Mouse (Mus musculus): Measurements from ENCODE around the gene C1qa. TPM values are rescaled to one million over a fixed set of nuclear protein-coding genes. Genes with fewer than 3 reads are reported as not detected.

C1qa gene
- polyA plus RNA-seq, 1 experiment from 2014 or later: 47.5 TPM

- ATAC-seq (ENCODE audit: insufficient number of reproducible peaks, low FRiP score, low TSS enrichment, low read depth): no peak
- peaks cover 50% of the 10 kb centered on the region for H3K27me3 ChIP-seq
Measured at GRCm38 (mm10) chr4:136899154-136899553, 551 bp upstream of the C1qa start.

GRCm38 (mm10) chr4:136898084-136898598 is 462 bp downstream of the C1qa start:
- no peak overlapping the region for H3K4me2 ChIP-seq (replicated peaks)
- H3K9ac ChIP-seq: no peak overlapping the region
- peaks cover 49% of the 10 kb centered on the region for H3K27me3 ChIP-seq
- H3K4me1 ChIP-seq: peaks cover 4% of the 10 kb centered on the region; the same call in 1 of the 2 replicates
- H3K9me3 ChIP-seq (replicated peaks): no peaks in the 10 kb centered on the region
- no peak overlapping the region for H3K27ac ChIP-seq (replicated peaks)
- WGBS: 57% methylated on average over 9 of the region's 9 CpGs
- H3K4me3 ChIP-seq (replicated peaks): no peak overlapping the region
- no peak for ATAC-seq (ENCODE audit: insufficient number of reproducible peaks, low FRiP score, low TSS enrichment, low read depth)
- H3K36me3 ChIP-seq: no peaks in the 10 kb centered on the region

More at GRCm38 (mm10) chr4:136899154-136899553, 551 bp upstream of the C1qa start:
- Histone ChIP-seq H3K27ac (replicated peaks) (no peak overlapping the region), H3K4me1 (peaks cover 4% of the 10 kb centered on the region; the same call in 1 of the 2 replicates), H3K9me3 (replicated peaks) (no peaks in the 10 kb centered on the region), H3K9ac (no peak overlapping the region), H3K4me3 (replicated peaks) (no peak overlapping the region), H3K36me3 (no peaks in the 10 kb centered on the region), H3K4me2 (replicated peaks) (no peak overlapping the region)
- WGBS: 58% methylated on average over 7 of the region's 7 CpGs

- no peak overlapping the region for H3K9ac ChIP-seq
- H3K4me2 ChIP-seq (replicated peaks): no peak overlapping the region
- ATAC-seq (ENCODE audit: insufficient number of reproducible peaks, low FRiP score, low TSS enrichment, low read depth): no peak
- H3K27me3 ChIP-seq: peaks cover 57% of the 10 kb centered on the region
- H3K9me3 ChIP-seq (replicated peaks): no peaks in the 10 kb centered on the region
- no peak overlapping the region for H3K4me3 ChIP-seq (replicated peaks)
- WGBS: 32% methylated on average over 10 of the region's 10 CpGs
- H3K4me1 ChIP-seq: peaks cover 4% of the 10 kb centered on the region; the same call in 1 of the 2 replicates
- no peaks in the 10 kb centered on the region for H3K36me3 ChIP-seq
- no peak overlapping the region for H3K27ac ChIP-seq (replicated peaks)
Measured at GRCm38 (mm10) chr4:136896461-136896860, 2.1 kb downstream of the C1qa start.

- ATAC-seq (ENCODE audit: insufficient number of reproducible peaks, low FRiP score, low TSS enrichment, low read depth): no peak
- 6% methylated on average over 15 of the region's 15 CpGs for WGBS
- Histone ChIP-seq H3K27me3 (peaks cover 57% of the 10 kb centered on the region), H3K4me1 (peaks cover 4% of the 10 kb centered on the region; the same call in 1 of the 2 replicates), H3K36me3 (no peaks in the 10 kb centered on the region), H3K4me3 (replicated peaks) (no peak overlapping the region), H3K4me2 (replicated peaks) (no peak overlapping the region; the same call in 1 of the 2 replicates), H3K27ac (replicated peaks) (no peak overlapping the region), H3K9ac (no peak overlapping the region), H3K9me3 (replicated peaks) (no peaks in the 10 kb centered on the region)
Measured at GRCm38 (mm10) chr4:136895861-136896260, 2.7 kb downstream of the C1qa start.

GRCm38 (mm10) chr4:136894821-136895220 is 3.8 kb downstream of the C1qa start:
- no peak overlapping the region for H3K9ac ChIP-seq
- peaks cover 4% of the 10 kb centered on the region; the same call in 1 of the 2 replicates for H3K4me1 ChIP-seq
- 66% methylated on average over 4 of the region's 4 CpGs for whole genome bisulfite sequencing
- H3K27ac ChIP-seq (replicated peaks): no peak overlapping the region
- H3K4me3 ChIP-seq (replicated peaks): no peak overlapping the region
- no peaks in the 10 kb centered on the region for H3K9me3 ChIP-seq (replicated peaks)
- H3K36me3 ChIP-seq: no peaks in the 10 kb centered on the region
- no peak for ATAC-seq (ENCODE audit: insufficient number of reproducible peaks, low FRiP score, low TSS enrichment, low read depth)
- H3K27me3 ChIP-seq: peaks cover 62% of the 10 kb centered on the region
- H3K4me2 ChIP-seq (replicated peaks): no peak overlapping the region

GRCm38 (mm10) chr4:136893691-136894543 is 4.7 kb downstream of the C1qa start:
- H3K9me3 ChIP-seq (replicated peaks): no peaks in the 10 kb centered on the region
- peaks cover 4% of the 10 kb centered on the region; the same call in 1 of the 2 replicates for H3K4me1 ChIP-seq
- H3K4me3 ChIP-seq (replicated peaks): no peak overlapping the region
- WGBS: 5% methylated on average over 9 of the region's 9 CpGs
- no peak overlapping the region for H3K9ac ChIP-seq
- ATAC-seq (ENCODE audit: insufficient number of reproducible peaks, low FRiP score, low TSS enrichment, low read depth): no peak
- H3K27me3 ChIP-seq: peaks cover 62% of the 10 kb centered on the region
- H3K4me2 ChIP-seq (replicated peaks): no peak overlapping the region
- no peak overlapping the region for H3K27ac ChIP-seq (replicated peaks)
- no peaks in the 10 kb centered on the region for H3K36me3 ChIP-seq

- no peak within 1 kb of the TSS for H3K4me3 ChIP-seq (replicated peaks)
- no peak within 1 kb of the TSS for H3K9ac ChIP-seq
- no peak for ATAC-seq (ENCODE audit: insufficient number of reproducible peaks, low FRiP score, low TSS enrichment, low read depth)
- H3K4me2 ChIP-seq (replicated peaks): no peak within 1 kb of the TSS
- no peaks in the 10 kb centered on the region for H3K36me3 ChIP-seq
- peaks cover 59% of the 10 kb centered on the region for H3K27me3 ChIP-seq
- no peak within 1 kb of the TSS for H3K27ac ChIP-seq (replicated peaks)
- no peaks in the 10 kb centered on the region for H3K9me3 ChIP-seq (replicated peaks)
- peaks cover 4% of the 10 kb centered on the region; the same call in 1 of the 2 replicates for H3K4me1 ChIP-seq
- 49% methylated on average over 5 of the region's 5 CpGs for WGBS
Measured at GRCm38 (mm10) chr4:136892811-136893210, 5.8 kb downstream of the C1qa start, which contains the start of gene C1qc. Gene C1qc (minus strand): TSS chr4:136893065.

- no peaks in the 10 kb centered on the region for H3K36me3 ChIP-seq
- H3K9ac ChIP-seq: no peak overlapping the region
- no peak overlapping the region for H3K27ac ChIP-seq (replicated peaks)
- H3K4me1 ChIP-seq: peaks cover 4% of the 10 kb centered on the region; the same call in 1 of the 2 replicates
- no peak overlapping the region for H3K4me2 ChIP-seq (replicated peaks)
- no peak overlapping the region for H3K4me3 ChIP-seq (replicated peaks)
- no peak for ATAC-seq (ENCODE audit: insufficient number of reproducible peaks, low FRiP score, low TSS enrichment, low read depth)
- H3K27me3 ChIP-seq: peaks cover 54% of the 10 kb centered on the region
- no peaks in the 10 kb centered on the region for H3K9me3 ChIP-seq (replicated peaks)
- WGBS: 49% methylated on average over 7 of the region's 7 CpGs
Measured at GRCm38 (mm10) chr4:136892371-136892770, 6.2 kb downstream of the C1qa start.

GRCm38 (mm10) chr4:136891115-136891514 is 7.5 kb downstream of the C1qa start:
- Histone ChIP-seq H3K4me3 (replicated peaks) (no peak overlapping the region), H3K4me2 (replicated peaks) (no peak overlapping the region), H3K36me3 (no peaks in the 10 kb centered on the region), H3K9ac (no peak overlapping the region), H3K4me1 (peaks cover 3% of the 10 kb centered on the region; the same call in 1 of the 2 replicates), H3K27ac (replicated peaks) (no peak overlapping the region), H3K27me3 (peaks cover 42% of the 10 kb centered on the region), H3K9me3 (replicated peaks) (no peaks in the 10 kb centered on the region)
- ATAC-seq (ENCODE audit: insufficient number of reproducible peaks, low FRiP score, low TSS enrichment, low read depth): no peak
- 83% methylated on average over 4 of the region's 4 CpGs for WGBS

GRCm38 (mm10) chr4:136889981-136890380 is 8.6 kb downstream of the C1qa start:
- 82% methylated on average over 15 of the region's 15 CpGs for WGBS
- peaks cover 32% of the 10 kb centered on the region for H3K27me3 ChIP-seq
- no peak for ATAC-seq (ENCODE audit: insufficient number of reproducible peaks, low FRiP score, low TSS enrichment, low read depth)

GRCm38 (mm10) chr4:136887714-136888113 is 10.9 kb downstream of the C1qa start:
- no peaks in the 10 kb centered on the region for H3K36me3 ChIP-seq
- H3K4me3 ChIP-seq (replicated peaks): no peak overlapping the region
- no peak overlapping the region for H3K4me2 ChIP-seq (replicated peaks)
- no peak overlapping the region for H3K27ac ChIP-seq (replicated peaks)
- H3K27me3 ChIP-seq: peaks cover 11% of the 10 kb centered on the region
- no peaks in the 10 kb centered on the region for H3K9me3 ChIP-seq (replicated peaks)
- ATAC-seq (ENCODE audit: insufficient number of reproducible peaks, low FRiP score, low TSS enrichment, low read depth): no peak
- H3K4me1 ChIP-seq: no peaks in the 10 kb centered on the region
- 69% methylated on average over 5 of the region's 5 CpGs for WGBS
- no peak overlapping the region for H3K9ac ChIP-seq

More at GRCm38 (mm10) chr4:136889981-136890380, 8.6 kb downstream of the C1qa start:
- Histone ChIP-seq H3K4me1 (no peaks in the 10 kb centered on the region), H3K27ac (replicated peaks) (no peak overlapping the region), H3K4me3 (replicated peaks) (no peak overlapping the region), H3K9ac (no peak overlapping the region), H3K9me3 (replicated peaks) (no peaks in the 10 kb centered on the region), H3K4me2 (replicated peaks) (no peak overlapping the region), H3K36me3 (no peaks in the 10 kb centered on the region)

All from embryonic facial prominence, embryonic 15.5 days (tissue).